Mouse (Mus musculus): ENCODE results near the gene Sema4d. TPM values are rescaled to one million over a fixed set of nuclear protein-coding genes. Genes with fewer than 3 reads are reported as not detected.

Sema4d gene
- polyA plus RNA-seq, 2 experiments: 6.8 to 8.5 TPM

GRCm38 (mm10) chr13:51767513-51767912 lies 26.0 kb downstream of the Sema4d start:
- DNase-seq (ENCODE audit: low spot score): no peak
- Histone ChIP-seq H3K9ac (ENCODE audit: low read depth, low read length, severe bottlenecking) (no peak overlapping the region), H3K27ac (replicated peaks; ENCODE audit: low read depth, low read length) (no peak overlapping the region), H3K36me3 (ENCODE audit: control insufficient read depth, insufficient read depth, low read length) (no peaks in the 10 kb centered on the region), H3K4me2 (replicated peaks; ENCODE audit: low read depth, low read length, severe bottlenecking) (no peak overlapping the region), H3K4me3 (replicated peaks; ENCODE audit: low read length) (no peak overlapping the region), H3K27me3 (ENCODE audit: control insufficient read depth, insufficient read depth, low read length) (no peaks in the 10 kb centered on the region), H3K9me3 (ENCODE audit: control insufficient read depth, low read length) (no peaks in the 10 kb centered on the region), H3K4me1 (ENCODE audit: control insufficient read depth, insufficient read depth, low read length) (no peaks in the 10 kb centered on the region)
- ATAC-seq (ENCODE audit: low FRiP score, low read depth): no peak
- TF ChIP-seq POLR2A (IDR thresholded peaks at IDR 0.05; ENCODE audit: borderline replicate concordance, extremely low read depth, insufficient read depth, insufficient read length): no peak
- WGBS: 64% methylated on average over 8 of the region's 8 CpGs

- Histone ChIP-seq H3K9ac (ENCODE audit: low read depth, low read length, severe bottlenecking) (no peak overlapping the region), H3K4me3 (replicated peaks; ENCODE audit: low read length) (no peak overlapping the region), H3K4me2 (replicated peaks; ENCODE audit: low read depth, low read length, severe bottlenecking) (no peak overlapping the region), H3K27ac (replicated peaks; ENCODE audit: low read depth, low read length) (no peak overlapping the region), H3K4me1 (ENCODE audit: control insufficient read depth, insufficient read depth, low read length) (no peaks in the 10 kb centered on the region), H3K36me3 (ENCODE audit: control insufficient read depth, insufficient read depth, low read length) (no peaks in the 10 kb centered on the region), H3K9me3 (ENCODE audit: control insufficient read depth, low read length) (no peaks in the 10 kb centered on the region), H3K27me3 (ENCODE audit: control insufficient read depth, insufficient read depth, low read length) (no peaks in the 10 kb centered on the region)
- no peak for DNase-seq (ENCODE audit: low spot score)
- no peak for ATAC-seq (ENCODE audit: low FRiP score, low read depth)
- WGBS: 73% methylated on average over 4 of the region's 4 CpGs
- TF ChIP-seq POLR2A (IDR thresholded peaks at IDR 0.05; ENCODE audit: borderline replicate concordance, extremely low read depth, insufficient read depth, insufficient read length): no peak
These were observed 26.8 kb downstream of the Sema4d start for GRCm38 (mm10) chr13:51766756-51767155.

- H3K4me3 ChIP-seq (replicated peaks; ENCODE audit: low read length): no peak overlapping the region
- WGBS: 65% methylated on average over 5 of the region's 5 CpGs
- ATAC-seq (ENCODE audit: low FRiP score, low read depth) (no peak), DNase-seq (ENCODE audit: low spot score) (no peak)
- H3K27me3 ChIP-seq (ENCODE audit: control insufficient read depth, insufficient read depth, low read length): no peaks in the 10 kb centered on the region
- H3K4me2 ChIP-seq (replicated peaks; ENCODE audit: low read depth, low read length, severe bottlenecking): no peak overlapping the region
- no peaks in the 10 kb centered on the region for H3K36me3 ChIP-seq (ENCODE audit: control insufficient read depth, insufficient read depth, low read length)
- no peak overlapping the region for H3K9ac ChIP-seq (ENCODE audit: low read depth, low read length, severe bottlenecking)
- no peaks in the 10 kb centered on the region for H3K9me3 ChIP-seq (ENCODE audit: control insufficient read depth, low read length)
- TF ChIP-seq POLR2A (IDR thresholded peaks at IDR 0.05; ENCODE audit: borderline replicate concordance, extremely low read depth, insufficient read depth, insufficient read length): no peak
- peaks cover 9% of the 10 kb centered on the region for H3K4me1 ChIP-seq (ENCODE audit: control insufficient read depth, insufficient read depth, low read length)
- no peak overlapping the region for H3K27ac ChIP-seq (replicated peaks; ENCODE audit: low read depth, low read length)
These were observed 28.2 kb downstream of the Sema4d start for GRCm38 (mm10) chr13:51765369-51765768.

GRCm38 (mm10) chr13:51763019-51763698 lies 30.4 kb downstream of the Sema4d start:
- Histone ChIP-seq H3K27me3 (ENCODE audit: control insufficient read depth, insufficient read depth, low read length) (no peaks in the 10 kb centered on the region), H3K9me3 (ENCODE audit: control insufficient read depth, low read length) (no peaks in the 10 kb centered on the region), H3K27ac (replicated peaks; ENCODE audit: low read depth, low read length) (no peak overlapping the region), H3K9ac (ENCODE audit: low read depth, low read length, severe bottlenecking) (no peak overlapping the region), H3K4me1 (ENCODE audit: control insufficient read depth, insufficient read depth, low read length) (peaks cover 17% of the 10 kb centered on the region), H3K4me3 (replicated peaks; ENCODE audit: low read length) (no peak overlapping the region), H3K36me3 (ENCODE audit: control insufficient read depth, insufficient read depth, low read length) (no peaks in the 10 kb centered on the region), H3K4me2 (replicated peaks; ENCODE audit: low read depth, low read length, severe bottlenecking) (no peak overlapping the region)
- no peak for DNase-seq (ENCODE audit: low spot score)
- WGBS: 86% methylated on average over 12 of the region's 12 CpGs
- ATAC-seq (ENCODE audit: low FRiP score, low read depth): no peak
- no peak for TF ChIP-seq POLR2A (IDR thresholded peaks at IDR 0.05; ENCODE audit: borderline replicate concordance, extremely low read depth, insufficient read depth, insufficient read length)

- Histone ChIP-seq H3K27ac (replicated peaks; ENCODE audit: low read depth, low read length) (peak overlapping the region; percentile 77), H3K4me2 (replicated peaks; ENCODE audit: low read depth, low read length, severe bottlenecking) (no peak overlapping the region), H3K36me3 (ENCODE audit: control insufficient read depth, insufficient read depth, low read length) (no peaks in the 10 kb centered on the region), H3K9me3 (ENCODE audit: control insufficient read depth, low read length) (no peaks in the 10 kb centered on the region), H3K4me1 (ENCODE audit: control insufficient read depth, insufficient read depth, low read length) (peaks cover 23% of the 10 kb centered on the region), H3K4me3 (replicated peaks; ENCODE audit: low read length) (no peak overlapping the region), H3K9ac (ENCODE audit: low read depth, low read length, severe bottlenecking) (no peak overlapping the region), H3K27me3 (ENCODE audit: control insufficient read depth, insufficient read depth, low read length) (no peaks in the 10 kb centered on the region)
- DNase-seq (ENCODE audit: low spot score) (no peak), ATAC-seq (ENCODE audit: low FRiP score, low read depth) (0 out of 2 replicates have a peak, but pooled peaks have one; percentile 31)
- no peak for TF ChIP-seq POLR2A (IDR thresholded peaks at IDR 0.05; ENCODE audit: borderline replicate concordance, extremely low read depth, insufficient read depth, insufficient read length)
- 67% methylated on average over 10 of the region's 10 CpGs for WGBS
These were observed 32.2 kb downstream of the Sema4d start for GRCm38 (mm10) chr13:51761186-51761813.
